Mouse (Mus musculus) left cerebral cortex, adult 18-20 months (tissue): ENCODE data around the gene Dmrt2. TPM values are rescaled to one million over a fixed set of nuclear protein-coding genes. Genes with fewer than 3 reads are reported as not detected.

ENCODE experiments used
- DNase-seq, 2 experiments: peaks; one replicate each; pipeline ENCODE4 v3.0.0; 2021 to 2022; ENCODE audit warnings: low spot score in 2 of 2, mixed read lengths in 1 of 2
- long read RNA-seq, 2 experiments: library from polyadenylated mRNA; stranded (forward); transcript quantifications; one replicate each; pipeline ENCODE4 v2.0.0; 2021
- total RNA-seq, 2 experiments: library from RNA; stranded (reverse); gene quantifications; 2 replicates each; pipeline ENCODE4 v1.2.3; 2021

Gene Dmrt2
- total RNA-seq: 1 to 10 TPM; 1.6 TPM
- long read RNA-seq, experiment 1, partial matches to known transcripts: 0 of 3 reads
- long read RNA-seq, experiment 1, other reads (novel, unspliced or antisense): 3 of 3 reads
- long read RNA-seq, experiment 2, partial matches to known transcripts: 1 of 5 reads
- long read RNA-seq, experiment 2, other reads (novel, unspliced or antisense): 4 of 5 reads

- DNase-seq: peak; percentile 34 to 44
Measured at GRCm38 (mm10) chr19:25672101-25672950, at the start of gene Dmrt2. Dmrt2 (plus strand) TSS chr19:25672411.

GRCm38 (mm10) chr19:25628490-25628889 lies 43.7 kb upstream of the Dmrt2 start:
- peak; percentile 78 to 80 for DNase-seq

GRCm38 (mm10) chr19:25635119-25635518 lies 37.1 kb upstream of the Dmrt2 start:
- no peak for DNase-seq

- DNase-seq: peak; percentile 53 to 66
Measured at GRCm38 (mm10) chr19:25635622-25636244, 36.5 kb upstream of the Dmrt2 start.

GRCm38 (mm10) chr19:25638766-25639361 lies 33.3 kb upstream of the Dmrt2 start:
- DNase-seq: no peak

GRCm38 (mm10) chr19:25641786-25642185 lies 30.4 kb upstream of the Dmrt2 start:
- DNase-seq: no peak

GRCm38 (mm10) chr19:25647136-25647535 lies 25.1 kb upstream of the Dmrt2 start:
- no peak for DNase-seq

GRCm38 (mm10) chr19:25648701-25649100 lies 23.5 kb upstream of the Dmrt2 start:
- DNase-seq: no peak

GRCm38 (mm10) chr19:25650474-25650873 lies 21.7 kb upstream of the Dmrt2 start:
- no peak for DNase-seq

GRCm38 (mm10) chr19:25652560-25652959 lies 19.7 kb upstream of the Dmrt2 start:
- DNase-seq: no peak

GRCm38 (mm10) chr19:25654034-25654749 lies 18.0 kb upstream of the Dmrt2 start:
- no peak for DNase-seq

GRCm38 (mm10) chr19:25665486-25666339 lies 6.5 kb upstream of the Dmrt2 start:
- no peak for DNase-seq

GRCm38 (mm10) chr19:25667836-25668235 lies 4.4 kb upstream of the Dmrt2 start:
- DNase-seq: no peak

GRCm38 (mm10) chr19:25669593-25670248 lies 2.5 kb upstream of the Dmrt2 start:
- DNase-seq: no peak

- no peak for DNase-seq
Measured at GRCm38 (mm10) chr19:25670571-25671285, 1.5 kb upstream of the Dmrt2 start.

GRCm38 (mm10) chr19:25671681-25672080 lies 530 bp upstream of the Dmrt2 start:
- no peak for DNase-seq

- DNase-seq: peak; percentile 9 to 33
Measured at GRCm38 (mm10) chr19:25673224-25674055, 1.2 kb downstream of the Dmrt2 start.

GRCm38 (mm10) chr19:25674056-25674420 lies 1.8 kb downstream of the Dmrt2 start:
- no peak for DNase-seq
